Mouse (Mus musculus) hindbrain, embryonic 11.5 days (tissue): ENCODE results near the gene Rab6b. TPM values are rescaled to one million over a fixed set of nuclear protein-coding genes. Genes with fewer than 3 reads are reported as not detected.

Experiments
- ATAC-seq: fragments of 200-750 bp; cut with Nextera tagmentation; 2 replicates; pipeline ENCODE4 v1.8.0; 2017; ENCODE audit warnings: mild to moderate bottlenecking, moderate TSS enrichment, moderate library complexity; ENCODE audit not compliant: low FRiP score
- DNase-seq: peaks from one replicate; pipeline ENCODE4 v3.0.0-alpha.2; 2015; ENCODE audit warnings: low spot score
- H3K27ac ChIP-seq: fragments of 300-500 bp; sonication (generic); 2 replicates; pipeline ENCODE4 v1.5.1; 2014; ENCODE audit warnings: mild to moderate bottlenecking, low read depth, low read length
- H3K27me3 ChIP-seq: fragments of 300-500 bp; sonication (generic); 2 replicates; pipeline ENCODE4 v1.6.1; 2014; ENCODE audit warnings: mild to moderate bottlenecking, low read length, moderate library complexity, mixed read lengths; ENCODE audit not compliant: control insufficient read depth, insufficient read depth
- H3K36me3 ChIP-seq: fragments of 300-500 bp; sonication (generic); 2 replicates; pipeline ENCODE4 v1.6.1; 2014; ENCODE audit warnings: mild to moderate bottlenecking, low read length, moderate library complexity, mixed read lengths; ENCODE audit not compliant: control insufficient read depth, insufficient read depth
- H3K4me1 ChIP-seq: fragments of 300-500 bp; sonication (generic); replicated peaks from 2 replicates; pipeline ENCODE4 v1.6.1; 2014; ENCODE audit warnings: low read length, mixed read lengths; ENCODE audit not compliant: control insufficient read depth, insufficient read depth
- H3K4me2 ChIP-seq: fragments of 300-500 bp; sonication (generic); replicated peaks from 2 replicates; pipeline ENCODE4 v1.6.1; 2014; ENCODE audit warnings: mild to moderate bottlenecking, low read depth, low read length
- H3K4me3 ChIP-seq: fragments of 300-500 bp; sonication (generic); 2 replicates; pipeline ENCODE4 v1.5.1; 2014; ENCODE audit warnings: low read depth, low read length
- H3K9ac ChIP-seq: fragments of 300-500 bp; sonication (generic); 2 replicates; pipeline ENCODE4 v1.6.1; 2014; ENCODE audit warnings: low read depth, low read length
- H3K9me3 ChIP-seq: fragments of 300-500 bp; sonication (generic); 2 replicates; pipeline ENCODE4 v1.6.1; 2016; ENCODE audit warnings: low read length; ENCODE audit not compliant: control insufficient read depth
- WGBS: fragments of 180-500 bp; shearing (Covaris S2); extraction: QIAGEN DNeasy Blood & Tissue Kit; methylation state at CpG from one replicate; pipeline ENCODE4 v1.1.7; 2014; 5-methylcytosine and 5-hydroxymethylcytosine counted together
- polyA plus RNA-seq: library from polyadenylated mRNA; unstranded; fragments of >200 nt; fragmentation: Nextera tagmentation; extraction: Ambion mirVana; gene quantifications from 2 replicates; pipeline ENCODE4 v1.2.1, GENCODE M21; 2014

Gene Rab6b
- polyA plus RNA-seq, 1 experiment from 2014 or later, result 24.1 TPM

DNA sequence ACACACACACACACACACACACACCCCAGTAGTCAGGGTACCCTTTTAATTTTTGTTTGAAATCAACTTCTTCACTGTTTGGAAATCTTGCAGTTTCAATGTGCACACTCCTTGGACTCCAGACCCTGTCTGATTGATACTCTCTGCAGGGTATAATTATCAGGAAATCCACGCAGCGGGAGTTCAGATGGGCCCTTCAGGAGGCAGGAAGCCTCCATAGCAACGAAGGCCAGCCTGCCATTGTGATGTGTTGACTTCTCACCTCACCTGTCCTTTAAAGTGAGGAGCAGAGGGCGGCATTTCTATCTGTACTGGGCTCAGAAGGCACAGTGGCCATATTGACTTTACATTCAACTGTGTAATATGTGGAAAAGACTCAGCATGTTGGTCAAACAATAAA is 73.3 kb downstream of the Rab6b start:
- DNase-seq (no peak), ATAC-seq (no peak)
- no peak overlapping the region for H3K9ac ChIP-seq
- H3K27me3 ChIP-seq, result no peaks in the 10 kb centered on the region
- no peak overlapping the region for H3K4me3 ChIP-seq
- H3K4me1 ChIP-seq, result no peaks in the 10 kb centered on the region
- no peak overlapping the region for H3K27ac ChIP-seq
- 61% methylated on average over 4 of the region's 4 CpGs for WGBS
- H3K4me2 ChIP-seq, result no peak overlapping the region
- no peaks in the 10 kb centered on the region for H3K9me3 ChIP-seq
- H3K36me3 ChIP-seq, result no peaks in the 10 kb centered on the region

- DNase-seq (no peak), ATAC-seq (no peak)
- H3K27ac ChIP-seq, result no peak overlapping the region
- H3K27me3 ChIP-seq, result no peaks in the 10 kb centered on the region
- WGBS, result 95% methylated on average over 8 of the region's 8 CpGs
- H3K4me3 ChIP-seq, result no peak overlapping the region
- H3K9ac ChIP-seq, result no peak overlapping the region
- no peaks in the 10 kb centered on the region for H3K9me3 ChIP-seq
- 0 out of 2 replicates have a peak, but pooled peaks cover 2% of the 10 kb centered on the region for H3K36me3 ChIP-seq
- no peaks in the 10 kb centered on the region for H3K4me1 ChIP-seq
- H3K4me2 ChIP-seq, result no peak overlapping the region
Observed at GRCm38 (mm10) chr9:103185946-103186345, 74.4 kb downstream of the Rab6b start.

GRCm38 (mm10) chr9:103186747-103187146 is 75.2 kb downstream of the Rab6b start:
- ATAC-seq (no peak), DNase-seq (no peak)
- Histone ChIP-seq H3K36me3 (0 out of 2 replicates have a peak, but pooled peaks cover 2% of the 10 kb centered on the region), H3K9me3 (no peaks in the 10 kb centered on the region), H3K4me3 (no peak overlapping the region), H3K9ac (no peak overlapping the region), H3K27ac (no peak overlapping the region), H3K4me2 (no peak overlapping the region), H3K4me1 (no peaks in the 10 kb centered on the region), H3K27me3 (no peaks in the 10 kb centered on the region)
- WGBS, result 81% methylated on average over 9 of the region's 9 CpGs

DNA sequence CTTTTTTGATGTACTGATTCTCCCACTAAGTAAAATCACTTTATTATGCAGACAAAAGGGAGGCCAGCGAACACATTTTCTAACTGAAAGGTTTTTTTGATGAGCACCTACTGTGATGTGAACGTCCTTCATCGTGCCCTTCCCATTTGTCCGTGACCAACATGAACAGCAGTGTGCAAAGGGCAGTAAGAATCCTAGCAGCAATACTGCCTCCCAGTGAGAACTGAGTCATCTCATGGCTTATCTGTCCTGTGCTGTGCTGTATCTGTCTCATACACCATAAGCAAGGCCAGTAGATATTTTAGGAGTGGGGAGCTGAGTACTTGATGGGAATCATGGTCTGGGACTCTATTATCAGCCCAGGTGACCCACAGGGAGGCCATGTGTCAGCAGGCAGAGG is 76.8 kb downstream of the Rab6b start:
- 84% methylated on average over 4 of the region's 4 CpGs for WGBS
- Histone ChIP-seq H3K4me3 (no peak overlapping the region), H3K4me1 (no peaks in the 10 kb centered on the region), H3K27ac (no peak overlapping the region), H3K9ac (no peak overlapping the region), H3K36me3 (0 out of 2 replicates have a peak, but pooled peaks cover 2% of the 10 kb centered on the region), H3K4me2 (no peak overlapping the region), H3K27me3 (no peaks in the 10 kb centered on the region), H3K9me3 (no peaks in the 10 kb centered on the region)
- DNase-seq (no peak), ATAC-seq (no peak)

- ATAC-seq (peak; percentile 97), DNase-seq (peak; percentile 96)
- no peaks in the 10 kb centered on the region for H3K27me3 ChIP-seq
- H3K9me3 ChIP-seq, result no peaks in the 10 kb centered on the region
- no peaks in the 10 kb centered on the region for H3K4me1 ChIP-seq
- H3K36me3 ChIP-seq, result no peaks in the 10 kb centered on the region
- peak within 1 kb of the TSS; percentile 83 for H3K9ac ChIP-seq
- H3K4me3 ChIP-seq, result peak within 1 kb of the TSS; percentile 71
- H3K27ac ChIP-seq, result peak within 1 kb of the TSS; percentile 65; the same call in 1 of the 2 replicates
- under 1% methylated on average over 45 of the region's 45 CpGs for WGBS
- H3K4me2 ChIP-seq, result peak within 1 kb of the TSS; percentile 55
Observed at GRCm38 (mm10) chr9:103201561-103202260, 90.1 kb downstream of the Rab6b start, which contains the start of gene Srprb. Srprb (minus strand) TSS chr9:103202137.

DNA sequence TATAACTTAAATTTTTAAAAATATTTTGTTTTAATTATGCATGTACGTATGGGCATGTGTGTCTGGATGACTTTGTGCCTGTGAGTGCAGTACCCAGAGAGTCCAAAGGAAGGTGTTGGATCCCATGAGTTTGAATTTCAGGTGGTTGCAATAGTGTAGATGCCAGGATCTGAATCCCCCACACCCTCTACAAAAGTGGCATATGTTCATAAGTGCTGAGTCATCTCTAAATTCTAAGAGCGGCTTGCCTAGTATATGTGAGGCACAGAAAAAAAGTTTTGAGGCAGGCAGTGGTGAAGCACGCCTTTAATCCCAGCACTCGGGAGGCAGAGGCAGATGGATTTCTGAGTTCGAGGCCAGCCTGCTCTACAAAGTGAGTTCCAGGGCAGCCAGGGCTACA is 94.2 kb downstream of the Rab6b start:
- Histone ChIP-seq H3K4me2 (no peak overlapping the region), H3K9me3 (no peaks in the 10 kb centered on the region), H3K36me3 (no peaks in the 10 kb centered on the region), H3K27me3 (no peaks in the 10 kb centered on the region), H3K27ac (no peak overlapping the region), H3K4me1 (no peaks in the 10 kb centered on the region), H3K9ac (no peak overlapping the region), H3K4me3 (no peak overlapping the region)
- no peak for DNase-seq
- no peak for ATAC-seq
- 90% methylated on average over 5 of the region's 5 CpGs for WGBS

DNA sequence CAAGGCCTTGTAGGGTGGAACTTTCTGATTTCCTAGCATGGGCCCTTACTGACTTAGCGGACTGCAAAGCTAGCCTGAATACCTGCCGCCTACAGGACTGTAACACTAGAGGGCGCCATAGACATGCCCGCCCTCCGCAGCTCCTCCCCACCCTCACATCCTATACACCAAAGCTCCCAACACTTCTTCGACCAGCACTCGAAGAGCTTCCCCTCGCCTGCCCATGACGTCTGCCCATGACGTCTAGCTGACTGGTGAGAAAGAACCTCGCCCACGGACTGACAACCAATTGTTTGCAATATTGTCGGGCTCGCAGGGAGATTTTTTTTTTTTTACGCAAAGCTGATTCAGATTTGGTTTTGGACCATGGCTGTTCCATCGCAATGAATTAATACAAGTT is 96.3 kb downstream of the Rab6b start:
- no peak overlapping the region for H3K9ac ChIP-seq
- no peak overlapping the region for H3K4me3 ChIP-seq

GRCm38 (mm10) chr9:103208802-103209423 is 97.3 kb downstream of the Rab6b start:
- Histone ChIP-seq H3K4me2 (no peak overlapping the region), H3K27me3 (no peaks in the 10 kb centered on the region), H3K9me3 (no peaks in the 10 kb centered on the region), H3K36me3 (no peaks in the 10 kb centered on the region), H3K9ac (no peak overlapping the region), H3K27ac (no peak overlapping the region), H3K4me1 (no peaks in the 10 kb centered on the region), H3K4me3 (no peak overlapping the region)
- DNase-seq (no peak), ATAC-seq (peak; percentile 54; the same call in 1 of the 2 replicates)
- 59% methylated on average over 6 of the region's 6 CpGs for WGBS

More for the DNA sequence above, 96.3 kb downstream of the Rab6b start:
- H3K36me3 ChIP-seq, result no peaks in the 10 kb centered on the region
- 9% methylated on average over 16 of the region's 16 CpGs for WGBS
- peak; percentile 87 for DNase-seq
- no peak overlapping the region; the same call in 1 of the 2 replicates for H3K4me2 ChIP-seq
- no peaks in the 10 kb centered on the region for H3K9me3 ChIP-seq
- peak; percentile 75 for ATAC-seq
- H3K27ac ChIP-seq, result no peak overlapping the region
- no peaks in the 10 kb centered on the region for H3K4me1 ChIP-seq
- H3K27me3 ChIP-seq, result no peaks in the 10 kb centered on the region
